Mouse (Mus musculus) kidney, postnatal 25 days (tissue): Measurements from ENCODE around the gene Use1.

Source experiments
- DNase-seq, 2 experiments: peaks; one replicate each; pipeline ENCODE4 v3.0.0; 2021; ENCODE audit warnings: mixed read lengths in 2 of 2

Gene Use1

DNA sequence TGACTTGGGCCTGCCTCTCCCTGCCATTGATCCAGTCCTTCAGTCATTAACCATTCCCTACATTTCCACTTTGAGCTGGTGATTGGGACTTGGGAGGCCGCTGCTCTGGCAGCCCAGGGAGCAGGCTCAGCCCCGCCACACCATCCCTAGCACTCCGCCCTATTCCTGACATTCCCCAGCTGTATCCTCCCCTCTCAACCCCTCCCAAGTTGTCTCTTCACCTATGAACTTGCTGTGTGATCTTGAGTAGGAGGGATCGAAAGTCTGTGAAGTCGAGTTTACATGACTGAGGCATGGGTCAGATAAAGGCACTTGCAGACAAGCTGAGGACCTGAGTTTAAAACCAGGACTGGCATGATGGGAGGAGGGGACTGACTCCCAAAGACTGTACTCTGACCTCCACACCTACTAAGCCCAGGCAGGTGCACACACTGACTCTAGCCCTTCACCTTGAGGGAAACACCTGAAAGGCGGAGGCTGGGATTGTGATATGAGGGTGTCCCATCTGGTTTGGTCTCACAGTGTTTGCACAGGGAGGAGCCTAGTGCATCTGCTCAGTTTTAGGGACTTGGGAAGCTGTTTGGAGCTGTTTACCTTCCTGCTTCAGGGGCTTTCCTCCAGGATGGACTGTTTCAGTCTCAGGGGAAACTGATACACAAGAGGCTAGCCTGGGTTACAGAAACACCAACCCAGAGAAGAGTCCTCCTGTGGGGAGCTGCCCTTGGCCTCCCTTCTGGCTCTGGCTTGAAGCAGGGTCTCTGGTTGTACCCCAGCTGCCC lies 36.6 kb downstream of the Use1 start:
- no peak for DNase-seq

DNA sequence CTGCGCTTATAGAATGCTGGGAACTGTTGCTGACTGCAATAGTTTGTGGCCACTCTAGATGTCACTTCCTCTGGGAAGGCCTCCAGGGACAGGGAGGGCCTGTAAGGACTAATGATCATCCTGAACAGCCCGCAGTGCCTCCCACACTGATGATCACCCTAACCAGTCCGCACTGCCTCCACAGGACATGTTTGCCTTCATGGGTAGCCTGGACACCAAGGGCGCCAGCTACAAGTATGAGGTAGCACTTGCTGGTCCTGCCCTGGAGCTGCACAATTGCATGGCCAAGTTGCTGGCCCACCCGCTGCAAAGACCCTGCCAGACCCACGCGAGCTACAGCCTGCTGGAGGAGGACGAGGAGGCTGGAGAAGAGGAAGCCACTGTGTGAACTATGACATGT lies 37.4 kb downstream of the Use1 start:
- DNase-seq, result no peak

DNA sequence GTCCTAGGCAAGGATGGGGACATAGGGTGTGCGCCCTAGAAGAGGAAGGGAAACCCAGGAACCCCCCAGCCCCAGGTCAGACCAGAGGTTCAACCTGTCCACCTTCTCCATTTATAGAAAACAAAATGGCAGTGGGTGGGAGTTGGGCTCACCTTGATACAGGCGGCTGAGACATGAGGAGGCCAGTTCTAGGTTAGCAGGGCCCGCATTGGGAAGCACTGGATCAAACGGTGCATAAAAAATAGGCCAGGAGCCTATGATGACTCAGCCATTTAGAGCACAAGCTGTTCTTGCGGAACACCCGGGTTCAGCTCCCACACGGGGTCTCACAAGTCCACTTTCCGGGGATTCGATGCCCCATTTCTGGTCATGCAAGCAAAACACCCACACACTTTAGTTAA lies 38.3 kb downstream of the Use1 start:
- DNase-seq, result peak; percentile 39 to 76

DNA sequence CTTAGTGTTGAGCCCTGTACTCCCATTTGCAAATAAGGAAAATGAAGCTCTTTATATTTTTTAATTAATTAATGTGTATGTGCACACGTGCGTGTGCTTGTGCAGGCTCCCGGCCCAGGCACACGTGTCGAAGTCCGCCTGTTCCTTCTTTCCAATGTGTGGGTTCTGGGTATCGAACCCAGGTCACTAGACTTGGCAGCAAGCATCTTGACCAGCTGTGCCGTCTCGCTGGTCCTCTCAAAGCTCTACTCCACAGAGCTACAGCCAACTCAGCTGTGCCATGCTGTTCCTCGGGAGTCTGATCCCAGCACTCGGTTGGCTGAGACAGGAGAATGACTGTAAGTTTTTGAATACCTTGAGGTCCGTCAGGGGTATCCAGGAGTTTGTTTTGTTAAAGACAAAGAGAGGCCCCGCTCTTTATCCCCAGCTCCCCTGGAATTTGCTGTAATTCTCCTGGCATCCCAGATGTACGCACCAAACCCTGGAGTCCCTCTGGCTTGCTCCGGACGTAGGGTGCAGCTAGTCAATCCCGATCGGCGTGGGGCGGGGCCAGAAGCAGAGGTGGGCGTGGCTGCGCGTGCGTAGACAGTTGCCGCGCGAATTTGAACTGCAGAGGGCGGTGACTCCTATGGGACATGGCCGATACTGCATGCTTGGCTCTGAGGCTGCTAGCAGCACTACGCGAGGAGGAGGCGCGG lies 38.9 kb downstream of the Use1 start, which contains the start of gene Ankle1:
Gene Ankle1, plus strand, starts transcription at position 610 of the 698 bp plus-strand sequence.
- DNase-seq, result peak; percentile 94 to 97

DNA sequence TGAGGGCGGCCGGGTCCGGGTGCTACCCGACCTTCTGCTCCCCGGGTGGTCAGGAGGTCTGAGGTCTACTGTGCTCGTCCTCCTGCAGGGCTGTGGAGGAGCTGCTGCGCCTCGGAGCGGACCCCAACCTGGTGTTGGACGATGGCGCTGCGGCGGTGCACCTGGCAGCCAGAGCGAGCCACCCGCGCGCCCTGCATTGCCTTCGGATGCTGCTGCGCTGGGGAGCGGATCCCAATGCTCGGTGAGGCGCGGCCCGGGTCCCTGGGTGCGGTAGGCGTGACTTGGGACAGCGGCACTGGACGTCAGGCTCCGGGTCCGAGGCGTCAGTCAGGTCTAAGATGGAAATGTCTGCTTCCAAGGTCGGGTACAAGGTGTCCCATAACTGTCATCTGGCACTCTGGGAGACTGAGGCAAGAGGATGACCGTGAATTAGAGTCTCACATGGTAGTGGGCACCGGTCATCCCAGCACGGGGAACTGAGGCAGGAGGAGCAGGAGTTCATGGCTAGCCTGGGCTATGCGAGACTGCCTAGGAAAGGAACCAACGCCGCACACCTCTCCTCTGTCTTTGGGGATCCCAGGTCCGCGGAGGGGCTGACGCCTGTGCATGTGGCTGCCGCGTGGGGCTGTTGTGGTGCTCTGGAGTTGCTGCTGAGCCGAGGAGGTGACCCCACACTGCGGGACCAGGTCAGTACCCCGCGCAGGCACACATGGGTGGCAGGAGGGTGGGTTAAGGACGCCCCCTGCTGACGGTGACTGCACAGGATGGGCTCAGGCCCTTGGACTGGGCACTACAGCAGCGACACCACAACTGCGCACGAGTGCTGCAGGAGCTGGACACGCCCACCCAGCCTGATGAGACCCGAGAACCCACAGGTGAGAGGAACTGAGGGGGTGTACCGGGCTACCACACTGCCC lies 39.7 kb downstream of the Use1 start:
- DNase-seq, result peak; percentile 84 to 85

DNA sequence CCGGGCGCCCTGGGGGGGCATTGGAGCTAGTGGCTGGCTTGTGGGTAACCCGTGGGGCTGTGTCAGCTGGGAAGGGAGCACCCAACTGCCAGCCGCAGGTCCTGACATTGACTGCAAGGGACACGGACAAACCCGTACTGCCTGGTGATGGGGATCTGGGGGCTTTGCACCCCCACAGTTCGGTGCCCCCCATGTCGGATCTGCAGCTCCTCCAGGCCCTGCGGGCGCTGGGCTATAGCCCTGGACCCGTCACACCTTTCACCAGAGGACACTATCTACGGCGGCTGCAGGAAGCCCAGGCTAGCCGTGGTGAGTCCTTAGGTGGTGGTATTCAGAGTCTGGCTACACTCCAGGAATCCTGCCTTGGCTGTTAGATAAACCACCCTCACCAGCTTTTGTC lies 40.8 kb downstream of the Use1 start:
- DNase-seq, result no peak

DNA sequence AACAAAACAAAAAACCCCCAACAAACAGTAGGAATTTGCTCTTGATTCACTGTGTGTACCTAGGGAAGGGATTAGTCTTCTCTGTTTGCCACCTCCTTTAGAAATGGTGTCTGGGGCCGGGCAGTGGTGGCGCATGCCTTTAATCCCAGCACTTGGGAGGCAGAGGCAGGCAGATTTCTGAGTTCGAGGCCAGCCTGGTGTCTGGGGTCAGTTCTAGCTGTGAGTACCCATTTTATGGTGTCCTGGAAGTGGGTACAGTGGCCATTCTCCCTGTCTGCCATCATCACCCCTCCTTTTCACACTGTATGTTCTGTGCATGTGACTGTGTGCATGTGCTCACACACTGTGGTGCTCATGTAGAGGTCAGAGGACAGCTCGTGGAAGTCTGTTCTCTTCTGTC lies 41.6 kb downstream of the Use1 start:
- DNase-seq, result no peak

DNA sequence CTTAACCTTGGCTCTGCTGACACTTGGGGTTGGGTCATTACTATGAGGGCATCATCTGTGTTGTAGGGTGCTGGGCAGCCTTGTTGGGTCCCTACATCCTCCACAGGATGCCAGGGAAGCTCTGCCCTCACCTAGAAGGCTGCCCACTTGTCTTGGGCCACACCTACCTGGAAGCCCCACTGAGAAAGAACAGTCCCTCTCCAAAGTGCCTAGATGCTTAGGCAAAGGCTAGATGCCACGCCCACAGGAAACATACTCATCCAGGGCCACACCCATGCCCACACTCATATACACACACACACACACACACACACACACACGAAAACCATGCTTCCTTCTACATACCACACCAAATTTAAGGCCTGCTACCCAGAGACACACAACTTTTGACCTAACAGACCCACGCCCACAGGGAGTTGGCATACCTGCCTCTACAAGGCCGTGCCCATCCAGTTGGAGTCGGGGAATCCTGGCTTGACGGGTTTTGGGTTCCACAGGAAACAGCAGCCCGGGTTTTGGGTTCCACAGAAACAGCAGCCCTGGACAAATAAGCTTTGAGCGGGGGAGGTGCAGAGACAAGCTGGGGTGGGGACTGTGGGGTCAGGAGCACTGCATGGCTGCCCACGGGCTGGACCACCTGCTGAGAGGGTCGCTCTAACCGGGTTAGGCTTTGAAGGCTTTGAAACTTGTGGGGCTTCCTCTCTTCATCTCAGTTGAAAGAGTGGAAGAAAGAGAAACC lies 45.1 kb downstream of the Use1 start:
- DNase-seq, result no peak
